In the genomic region with DNA sequence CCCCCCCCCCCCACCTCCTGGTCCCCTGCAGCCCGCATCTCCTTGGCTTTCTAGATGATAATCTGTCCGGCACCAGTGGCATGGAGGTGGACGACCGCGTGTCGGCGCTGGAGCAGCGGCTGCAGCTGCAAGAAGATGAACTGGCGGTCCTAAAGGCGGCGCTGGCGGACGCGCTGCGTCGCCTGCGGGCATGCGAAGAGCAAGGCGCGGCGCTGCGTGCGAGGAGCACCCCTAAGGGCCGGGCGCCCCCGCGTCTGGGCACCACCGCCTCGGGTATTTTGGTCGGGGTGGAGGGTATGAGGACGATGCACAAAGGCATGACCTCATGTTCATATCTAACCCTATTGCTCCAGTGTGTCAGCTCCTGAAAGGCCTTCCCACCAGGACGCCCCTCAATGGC, we compare ENCODE assay signal across 8 mouse cellular contexts. TPM values are rescaled to one million over a fixed set of nuclear protein-coding genes. Genes with fewer than 3 reads are reported as not detected.
A peak's percentile ranks its signal among the peaks of the same experiment; 100 is the strongest.
DNase-seq lines count a peak whose midpoint lies in the region; ATAC-seq and TF ChIP-seq lines count a peak whose summit lies in the region.

No protein-coding gene starts in this region.

- no peak overlapping the region for H3K27ac ChIP-seq in gastrocnemius, adult 2 months
- no peak overlapping the region for H3K27ac ChIP-seq in hindbrain, embryonic 16.5 days (ENCODE audit: low read depth, low read length)

- ATAC-seq in hindbrain, embryonic 16.5 days: no peak

- no peaks in the 10 kb centered on the region for H3K9me3 ChIP-seq in hindbrain, embryonic 16.5 days (ENCODE audit: control insufficient read depth, low read length)
- no peaks in the 10 kb centered on the region for H3K9me3 ChIP-seq in megakaryocyte, embryonic 14.5 days

- peaks cover 5% of the 10 kb centered on the region for H3K27me3 ChIP-seq in hindbrain, embryonic 16.5 days (replicated peaks; ENCODE audit: control insufficient read depth, insufficient read depth, low read length)
- peaks cover 34% of the 10 kb centered on the region for H3K27me3 ChIP-seq in megakaryocyte, embryonic 14.5 days (replicated peaks)

- peak overlapping the region; percentile 81 for H3K4me2 ChIP-seq in hindbrain, embryonic 16.5 days (ENCODE audit: low read length)

- peak; percentile 66 for DNase-seq in T-cell, adult 2 months (ENCODE audit: low spot score)
- DNase-seq in cerebellum, adult 8-10 months: peak; percentile 50
- peak; percentile 82 for DNase-seq in gastrocnemius, adult 2 months
- peak; percentile 62 to 66 for DNase-seq in left cerebral cortex, postnatal 36 days (ENCODE audit: low spot score in 2 of 2)
- DNase-seq in right cerebral cortex, postnatal 14 days: peak; percentile 76
- no peak for DNase-seq in MN1 (ENCODE audit: low spot score)

- WGBS in hindbrain, embryonic 16.5 days: under 1% methylated on average over 32 of the region's 32 CpGs

- no peaks in the 10 kb centered on the region; the same call in 1 of the 2 replicates for H3K36me3 ChIP-seq in hindbrain, embryonic 16.5 days (ENCODE audit: control insufficient read depth, insufficient read depth, low read length)
- peaks cover 20% of the 10 kb centered on the region for H3K36me3 ChIP-seq in megakaryocyte, embryonic 14.5 days (replicated peaks; ENCODE audit: low read length)

- peak overlapping the region; percentile 52 for H3K9ac ChIP-seq in hindbrain, embryonic 16.5 days (ENCODE audit: low read depth, low read length)

- intact Hi-C loops in gastrocnemius, adult 2 months (cut with DNase I): loop anchor here (2.0 to 5.0 kb wide), 3 partner anchors 30 to 122 kb away; a partner anchor contains a TSS
- intact Hi-C loops in left cerebral cortex, postnatal 36 days (cut with DNase I): loop anchor here (5.0 kb wide), 1 partner anchor 163 kb away; a partner anchor contains a TSS

- TF ChIP-seq CTCF in gastrocnemius, adult 2 months (IDR thresholded peaks at IDR 0.05): peak; percentile 71

- H3K4me1 ChIP-seq in hindbrain, embryonic 16.5 days (ENCODE audit: control insufficient read depth, insufficient read depth, low read depth, low read length): peaks cover 16% of the 10 kb centered on the region
- peaks cover 80% of the 10 kb centered on the region for H3K4me1 ChIP-seq in megakaryocyte, embryonic 14.5 days

- peak overlapping the region; percentile 56 for H3K4me3 ChIP-seq in gastrocnemius, adult 2 months
- H3K4me3 ChIP-seq in hindbrain, embryonic 16.5 days (ENCODE audit: low read length): peak overlapping the region; percentile 66
- H3K4me3 ChIP-seq in megakaryocyte, embryonic 14.5 days (replicated peaks): peak overlapping the region; percentile 89

RNA-seq across cellular contexts. Expression of a gene that starts 3.0 kb away (rescaled TPM):
- total RNA-seq in gastrocnemius, adult 2 months (2021): 10 to 100 TPM in 1 of 2 experiments, 1 to 10 TPM in 1; 9.5 to 10.5 TPM
- polyA plus RNA-seq in hindbrain, embryonic 16.5 days (2015; fragmentation: Nextera tagmentation; extraction: Ambion mirVana): 9.4 and 12.3 TPM in 2 replicates
- 100 to 1,000 TPM; 124 to 156 TPM for total RNA-seq in left cerebral cortex, postnatal 36 days (2021)
- polyA plus RNA-seq in megakaryocyte, embryonic 14.5 days (2012; ENCODE audit: insufficient read depth, low replicate concordance): 53.9 and 56.3 TPM in 2 replicates

RNA-seq across cellular contexts. Expression of a gene that starts 13.2 kb away (rescaled TPM):
- total RNA-seq in gastrocnemius, adult 2 months (2021): not detected
- polyA plus RNA-seq in hindbrain, embryonic 16.5 days (2015; fragmentation: Nextera tagmentation; extraction: Ambion mirVana): 2.0 and 2.9 TPM in 2 replicates
- 1 to 10 TPM in 1 of 2 experiments, under 1 TPM in 1; 0.89 to 2.6 TPM for total RNA-seq in left cerebral cortex, postnatal 36 days (2021)
- 1.2 TPM in 2 replicates for polyA plus RNA-seq in megakaryocyte, embryonic 14.5 days (2012; ENCODE audit: insufficient read depth, low replicate concordance)

RNA-seq across cellular contexts. Expression of a gene that starts 29.7 kb away (rescaled TPM):
- total RNA-seq in gastrocnemius, adult 2 months (2021): 10 to 100 TPM; 49.7 to 58.0 TPM
- 107 and 110 TPM in 2 replicates for polyA plus RNA-seq in hindbrain, embryonic 16.5 days (2015; fragmentation: Nextera tagmentation; extraction: Ambion mirVana)
- 10 to 100 TPM; 70.3 to 76.0 TPM for total RNA-seq in left cerebral cortex, postnatal 36 days (2021)
- polyA plus RNA-seq in megakaryocyte, embryonic 14.5 days (2012; ENCODE audit: insufficient read depth, low replicate concordance): 50.5 and 69.4 TPM in 2 replicates

RNA-seq across cellular contexts. Expression of a gene that starts 30.1 kb away (rescaled TPM):
- 1 to 10 TPM; 2.0 TPM for total RNA-seq in gastrocnemius, adult 2 months (2021)
- polyA plus RNA-seq in hindbrain, embryonic 16.5 days (2015; fragmentation: Nextera tagmentation; extraction: Ambion mirVana): 24.0 and 26.3 TPM in 2 replicates
- total RNA-seq in left cerebral cortex, postnatal 36 days (2021): 10 to 100 TPM; 14.6 to 17.3 TPM
- 5.0 and 11.8 TPM in 2 replicates for polyA plus RNA-seq in megakaryocyte, embryonic 14.5 days (2012; ENCODE audit: insufficient read depth, low replicate concordance)

RNA-seq across cellular contexts. Expression of a gene that starts 33.2 kb away (rescaled TPM):
- total RNA-seq in gastrocnemius, adult 2 months (2021): 1 to 10 TPM; 1.9 to 2.9 TPM
- 3.1 and 4.4 TPM in 2 replicates for polyA plus RNA-seq in hindbrain, embryonic 16.5 days (2015; fragmentation: Nextera tagmentation; extraction: Ambion mirVana)
- 1 to 10 TPM; 2.1 to 4.6 TPM for total RNA-seq in left cerebral cortex, postnatal 36 days (2021)
- polyA plus RNA-seq in megakaryocyte, embryonic 14.5 days (2012; ENCODE audit: insufficient read depth, low replicate concordance): 0.03 TPM in 1 of 2 replicates, not detected in the other

Comparison
In these comparisons a context has a peak if more than half of its experiments do, and no peak if none do; other contexts are left out.
1. RNA of a gene that starts 3.0 kb away (total RNA-seq): 124 to 156 TPM in left cerebral cortex, postnatal 36 days; 9.5 to 10.5 TPM in gastrocnemius, adult 2 months; every median in the first group is over 10 times any median in the second.
2. Peak in every context shown above with its lines, with median percentiles within 50 percentile points of each other: H3K4me3 ChIP-seq.